Mouse (Mus musculus): ENCODE results near the gene Erbin.

Erbin gene

DNA sequence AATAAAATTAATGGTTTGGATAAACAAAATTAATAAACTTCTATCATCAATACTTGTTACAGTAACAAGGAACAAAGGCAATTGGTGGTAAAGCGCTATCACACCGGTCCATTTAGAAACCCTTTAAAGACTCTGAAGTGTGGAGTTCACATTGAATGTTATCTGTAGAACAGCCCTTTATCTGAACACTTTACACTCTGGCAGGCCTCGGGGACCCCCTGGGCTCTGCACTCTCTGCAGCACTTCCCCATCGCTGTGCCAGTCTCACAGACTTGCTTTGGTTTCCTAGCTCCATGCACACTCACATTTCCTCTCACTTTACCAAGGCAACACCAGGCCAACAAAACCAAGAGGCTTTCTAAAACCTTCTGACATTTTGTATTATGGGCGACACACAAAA, 100.9 kb downstream of the Erbin start:
- no peak for DNase-seq (ENCODE audit: extremely low spot score, low spot score)

DNA sequence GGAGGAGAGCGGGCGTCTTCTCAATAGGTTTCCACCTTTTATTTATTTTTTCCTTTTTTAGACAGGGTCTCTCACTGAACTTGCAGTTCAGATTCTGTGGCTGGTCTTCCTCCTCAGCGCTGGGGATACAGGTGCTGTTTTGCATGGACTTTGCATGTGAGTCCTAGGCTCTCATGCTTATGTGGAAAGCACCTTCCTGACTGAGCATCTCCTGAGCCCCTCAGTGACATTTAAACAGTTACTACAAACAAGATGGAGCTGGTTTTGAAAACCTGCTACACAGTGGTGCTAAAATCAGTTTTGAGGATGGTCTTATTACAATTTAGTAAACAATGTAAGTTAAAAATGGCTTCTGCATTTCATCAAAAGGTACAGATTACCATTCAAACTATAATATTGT, 102.4 kb downstream of the Erbin start:
- no peak for DNase-seq (ENCODE audit: extremely low spot score, low spot score)

- DNase-seq (ENCODE audit: extremely low spot score, low spot score) = no peak
These were observed 112.8 kb downstream of the Erbin start for GRCm38 (mm10) chr13:103807464-103807863.

DNA sequence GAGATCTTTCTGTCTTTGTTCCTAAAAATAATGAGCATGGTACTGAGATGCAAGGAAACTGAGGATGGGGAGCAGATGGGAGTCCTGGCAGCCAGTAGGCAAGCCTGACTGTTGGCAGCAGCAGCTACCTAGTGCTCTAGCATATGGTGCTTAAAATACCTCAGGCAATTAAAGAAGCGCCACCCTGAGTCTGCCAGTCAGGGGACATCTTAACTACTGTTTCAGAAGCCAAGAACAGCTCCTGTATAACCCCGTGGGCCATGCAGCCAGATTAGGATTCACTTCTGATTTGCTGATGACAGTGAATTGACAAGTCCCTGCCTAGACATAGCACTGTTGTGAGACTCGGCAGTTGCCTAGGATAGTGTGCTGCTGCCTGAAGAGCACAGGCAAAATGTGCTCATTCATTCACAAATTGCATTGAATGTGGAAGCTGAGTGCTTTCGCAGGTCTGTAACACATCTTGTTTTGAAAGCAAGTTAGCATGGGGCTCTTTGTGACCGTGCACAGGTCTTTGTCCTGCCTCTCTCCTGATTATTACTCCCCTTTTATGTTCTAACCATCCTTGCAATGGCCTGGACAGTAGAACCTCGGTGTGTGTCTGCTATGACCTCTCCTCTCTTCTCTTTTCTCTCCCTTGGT, 114.0 kb downstream of the Erbin start:
- no peak for DNase-seq (ENCODE audit: extremely low spot score, low spot score)

DNA sequence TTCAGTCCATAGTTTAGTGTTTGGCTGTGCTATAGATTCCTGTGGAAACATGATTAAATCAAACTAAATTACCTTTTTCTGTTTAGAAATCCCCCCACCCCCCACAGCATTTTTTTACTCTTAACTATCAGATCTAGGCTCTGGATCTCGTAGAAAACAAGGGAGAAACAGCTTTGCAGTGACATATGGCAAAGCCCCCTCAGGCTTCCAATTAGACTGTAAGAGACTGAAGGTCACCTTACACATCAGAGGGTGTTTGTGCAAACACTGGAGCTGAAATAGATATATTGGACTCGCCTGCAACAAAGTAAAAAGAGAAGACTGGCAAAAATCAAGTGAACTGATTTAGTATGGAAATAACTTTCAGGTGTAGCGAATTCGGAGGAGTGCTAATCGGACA, 116.6 kb downstream of the Erbin start:
- DNase-seq (ENCODE audit: extremely low spot score, low spot score) = no peak

DNA sequence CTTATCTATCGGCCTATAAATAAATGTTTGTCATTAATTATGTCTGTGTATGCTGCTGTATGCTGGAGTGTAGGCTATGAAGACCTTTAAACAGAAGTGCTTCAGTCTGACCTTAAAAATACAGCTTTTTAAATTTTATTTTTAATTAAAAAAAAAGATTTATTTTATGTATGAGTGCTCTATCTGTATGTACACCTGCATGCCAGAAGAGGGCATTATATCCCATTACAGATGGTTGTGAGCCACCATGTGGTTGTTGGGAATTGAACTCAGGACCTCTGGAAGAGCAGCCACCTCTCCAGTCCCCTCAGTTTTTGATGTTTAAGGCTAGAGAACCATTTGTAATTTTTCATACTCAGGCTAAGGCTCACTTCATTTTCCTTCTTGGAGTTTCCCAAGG, 119.3 kb downstream of the Erbin start:
- no peak for DNase-seq (ENCODE audit: extremely low spot score, low spot score)

DNA sequence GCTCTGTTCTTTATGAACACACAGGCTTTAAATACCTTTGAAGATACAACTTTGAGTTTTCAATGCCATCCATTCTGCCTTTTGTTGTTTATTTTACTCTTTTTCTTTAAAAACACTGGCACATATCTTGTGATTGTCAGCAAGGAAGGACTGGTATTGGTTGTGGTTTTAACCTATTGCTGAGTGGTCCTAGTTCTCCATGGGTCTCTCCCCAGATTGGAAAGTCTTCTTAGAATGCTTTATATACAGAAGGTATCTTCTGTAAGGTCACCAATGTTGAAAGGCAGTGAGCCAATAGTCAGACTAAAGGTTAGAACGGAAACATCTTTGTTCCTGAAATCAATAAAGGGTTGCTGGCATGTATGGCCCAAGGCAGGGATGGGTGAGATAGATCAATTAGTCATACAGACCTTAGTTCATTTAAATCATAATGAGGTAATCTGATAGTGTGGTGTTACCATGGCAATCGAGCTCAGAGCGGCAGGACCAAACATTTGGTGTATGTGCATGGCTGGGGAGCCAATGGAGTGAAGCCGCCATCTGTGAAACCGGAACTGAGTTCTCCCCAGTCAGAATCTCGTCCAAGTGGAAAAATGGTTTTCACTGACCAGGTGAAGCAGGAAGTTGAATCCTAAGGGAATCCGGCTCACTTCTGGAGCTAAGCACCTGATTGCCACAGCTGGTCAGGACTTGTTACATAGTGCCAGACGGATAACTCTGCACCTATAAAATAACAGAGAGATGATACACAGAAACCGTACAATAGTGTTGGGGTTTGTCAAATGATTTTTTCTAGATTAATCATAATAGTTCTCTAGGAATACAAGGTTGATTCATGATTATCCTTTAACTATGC, 125.4 kb downstream of the Erbin start:
- DNase-seq (ENCODE audit: extremely low spot score, low spot score) = no peak

DNA sequence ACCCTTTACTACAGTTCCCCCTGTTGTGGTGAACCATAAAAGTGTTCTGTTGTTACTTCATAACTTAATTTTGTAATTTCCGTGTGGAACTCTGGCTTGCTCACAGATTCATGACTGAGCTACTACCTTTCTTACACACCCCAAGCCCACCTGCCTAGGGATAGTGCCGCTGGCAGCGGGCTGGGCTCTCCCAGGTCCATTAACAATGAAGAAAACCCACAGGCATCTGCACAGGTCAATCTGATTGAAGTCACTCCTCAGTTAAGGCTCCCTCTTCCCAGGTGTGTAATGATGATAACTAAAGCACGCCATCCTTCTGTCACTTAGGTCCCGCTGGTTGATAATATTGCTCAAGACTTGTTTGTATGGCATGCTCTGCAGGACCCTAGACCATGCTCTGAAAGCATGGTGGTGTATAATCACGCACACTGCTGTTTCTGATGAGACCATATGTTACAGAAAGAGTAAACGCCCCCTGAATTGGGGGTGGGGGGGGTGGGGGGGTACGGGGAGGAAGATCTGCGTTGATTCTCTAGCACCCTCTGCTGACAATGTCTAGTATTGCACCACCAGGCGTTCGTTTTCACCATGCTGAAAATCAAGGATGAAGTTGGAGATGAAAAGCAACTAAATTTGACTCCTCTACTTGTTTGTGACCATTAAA, 140.3 kb downstream of the Erbin start:
- DNase-seq (ENCODE audit: extremely low spot score, low spot score) = peak; percentile 55

- no peak for DNase-seq (ENCODE audit: extremely low spot score, low spot score)
These were observed 143.2 kb downstream of the Erbin start for GRCm38 (mm10) chr13:103777126-103777525.

DNA sequence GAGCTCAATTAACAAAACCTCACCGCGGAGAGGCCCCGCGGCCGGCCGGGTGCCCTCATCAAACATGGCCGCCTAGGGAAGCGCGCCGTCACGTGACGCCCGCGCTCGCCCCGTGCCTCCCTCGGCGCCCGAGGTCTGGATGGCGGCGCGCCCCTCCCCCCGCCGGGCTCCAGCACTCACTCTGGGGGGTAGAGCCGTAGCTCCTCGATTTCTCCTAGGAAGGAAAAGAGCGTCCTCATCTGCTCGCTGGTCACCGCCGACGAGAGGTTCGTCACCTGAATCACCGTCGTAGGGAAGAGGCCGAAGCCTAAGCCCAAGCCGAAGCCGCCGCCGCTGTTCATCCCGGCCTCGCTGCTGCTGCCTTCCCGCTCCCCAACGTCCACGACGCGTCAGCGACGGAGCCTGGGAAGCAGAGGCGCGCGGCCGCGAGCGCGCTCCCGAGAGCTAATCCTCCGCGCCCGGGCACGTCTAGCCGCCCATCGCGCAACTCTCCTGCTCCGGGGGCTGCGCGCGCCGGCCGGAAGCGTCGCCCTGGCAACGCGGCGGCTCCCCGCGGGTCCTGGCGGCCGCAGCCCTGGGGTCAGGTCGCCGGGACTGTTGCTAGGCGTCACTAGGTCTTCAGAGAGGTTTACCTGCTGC, 146.1 kb downstream of the Erbin start, which contains the start of gene Srek1:
Gene Srek1, minus strand, starts transcription at position 490 of the 639 bp plus-strand sequence.
- peak; percentile 98 for DNase-seq (ENCODE audit: extremely low spot score, low spot score)

DNA sequence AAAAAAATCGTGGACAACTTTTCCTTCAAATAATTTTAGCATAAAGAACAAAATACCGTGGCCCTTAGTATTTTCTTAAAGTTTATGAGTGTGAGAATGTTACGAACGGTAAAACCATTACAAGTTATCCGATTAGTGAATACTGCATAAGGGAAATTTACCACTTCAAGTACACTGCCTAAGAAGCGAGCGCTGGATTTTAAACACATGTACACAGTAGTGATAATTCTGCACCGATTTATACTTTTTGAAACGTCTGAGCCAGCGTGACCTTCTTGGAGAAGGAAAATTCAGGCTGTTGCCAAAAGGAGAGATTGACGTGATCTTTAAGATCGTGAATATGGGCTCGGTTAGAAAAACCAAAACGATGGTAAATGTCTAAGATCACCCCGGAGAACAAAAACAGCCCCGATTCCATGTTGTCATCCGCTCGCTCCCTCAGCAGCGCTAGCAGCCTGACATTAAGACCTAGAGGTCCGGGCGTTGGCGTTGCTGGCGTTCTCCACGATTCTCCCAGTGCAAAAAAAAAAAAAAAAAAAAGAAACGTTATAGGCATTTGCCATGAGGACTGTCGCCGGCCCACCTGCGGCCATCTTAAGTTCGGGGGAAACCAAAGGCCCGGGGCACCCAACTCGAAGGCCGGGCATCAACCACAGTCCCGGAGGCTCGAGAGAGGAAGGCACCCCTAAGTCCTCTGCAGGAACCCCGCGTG, 146.8 kb downstream of the Erbin start:
- DNase-seq (ENCODE audit: extremely low spot score, low spot score) = no peak

GRCm38 (mm10) chr13:103772917-103773316, 147.4 kb downstream of the Erbin start:
- no peak for DNase-seq (ENCODE audit: extremely low spot score, low spot score)

DNA sequence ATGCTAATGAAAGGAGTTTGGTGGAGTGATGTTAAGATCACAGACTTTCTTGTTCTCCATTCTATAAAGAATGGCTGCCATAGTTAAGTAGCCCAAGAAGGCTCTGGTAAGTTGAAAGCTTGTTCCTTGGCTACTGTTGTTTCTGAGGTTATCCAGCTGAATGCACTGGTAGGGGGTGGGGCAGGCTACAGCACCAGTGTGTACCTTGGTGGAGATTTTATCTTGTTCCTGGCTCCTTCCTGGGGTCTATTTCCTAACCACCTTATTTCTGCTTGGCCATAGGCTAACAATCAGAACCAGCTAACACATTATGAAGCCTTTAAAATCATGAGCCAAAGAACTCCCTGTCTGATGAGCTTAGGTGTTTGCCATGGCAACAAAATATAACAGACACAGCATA, 149.5 kb downstream of the Erbin start:
- DNase-seq (ENCODE audit: extremely low spot score, low spot score) = no peak
